Mouse (Mus musculus) neutrophil, adult 59 days (primary cell): ENCODE measurements around the gene Plek. TPM values are rescaled to one million over a fixed set of nuclear protein-coding genes. Genes with fewer than 3 reads are reported as not detected.

Experiments
- total RNA-seq, 2 experiments: library from RNA; stranded (reverse); gene quantifications; 1 replicate in 1 of 2; 2 replicates in 1 of 2; pipeline ENCODE4 v1.2.4; 2023

Plek gene
- 100 to 1,000 TPM; 301 to 310 TPM for total RNA-seq

GRCm38 (mm10) chr11:17051545-17052475 is at the start of gene Plek, which contains the start of gene Cnrip1:
Gene Plek, minus strand, starts transcription at chr11:17052381.
Gene Cnrip1, plus strand, starts transcription at chr11:17051586.

DNA sequence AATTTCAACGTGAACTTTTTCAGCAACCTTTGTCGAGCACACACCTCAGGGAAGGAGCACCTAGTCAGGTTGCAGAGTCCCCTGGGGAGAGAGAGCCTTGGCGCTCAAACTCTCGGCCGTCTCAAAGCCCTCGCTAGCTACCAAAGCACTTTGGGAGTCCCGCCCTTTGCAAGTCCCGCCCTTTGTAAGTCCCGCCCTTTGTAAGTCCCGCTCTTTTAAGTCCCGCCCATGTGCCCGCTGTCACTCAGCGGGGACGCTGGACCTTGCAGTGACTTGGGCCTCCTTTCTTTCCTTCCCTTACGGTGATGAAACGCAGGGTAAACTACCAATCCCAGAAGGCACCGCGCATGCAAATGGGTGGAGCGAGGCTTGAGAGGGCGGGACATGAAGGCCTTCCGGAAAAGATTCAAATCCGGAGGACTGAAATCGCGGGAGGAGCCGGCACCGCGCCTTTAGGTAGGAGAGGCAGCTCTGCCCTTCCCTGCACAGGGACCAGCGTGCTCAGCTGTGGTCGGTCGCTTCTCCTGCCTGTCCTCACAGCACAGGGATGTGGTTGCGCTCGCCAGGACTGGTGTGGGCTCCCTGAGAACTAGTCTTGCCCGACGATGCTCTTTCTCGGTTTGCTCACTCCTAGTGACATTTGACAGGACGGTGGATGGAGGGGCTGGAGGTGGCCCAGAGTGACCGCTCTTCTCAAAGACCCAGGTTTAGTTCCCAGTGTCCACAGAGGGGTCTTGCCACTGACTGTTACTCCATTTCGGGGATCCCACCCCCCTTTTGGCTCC is 101.0 kb downstream of the Plek start, which contains the start of gene Fbxo48:
Gene Fbxo48, plus strand, starts transcription at position 400 of the 785 bp plus-strand sequence.

Other genes with a start within 250 kb of the Plek start
- gene Fbxo48, start 101.0 kb downstream of the Plek start, total RNA-seq = 1 to 10 TPM; 3.8 to 5.3 TPM
- gene Cnrip1, start 795 bp downstream of the Plek start, total RNA-seq = 1 to 10 TPM in 1 of 2 experiments, under 1 TPM in 1; 0.90 to 1.2 TPM
- 10 to 100 TPM; 63.7 to 68.8 TPM for gene Ppp3r1, start 106.9 kb upstream of the Plek start, total RNA-seq
- gene Wdr92, start 129.7 kb upstream of the Plek start, total RNA-seq = 1 to 10 TPM; 4.4 to 4.8 TPM
- 10 to 100 TPM; 10.0 to 12.7 TPM for gene Pno1, start 159.2 kb upstream of the Plek start, total RNA-seq
- gene C1d, start 205.2 kb upstream of the Plek start, total RNA-seq = 10 to 100 TPM; 24.2 to 32.0 TPM